Mouse (Mus musculus) kidney, adult 11 months (tissue): Measurements from ENCODE around the gene Smim24.

Source experiments
- DNase-seq: peaks from one replicate; pipeline ENCODE4 v3.0.0; 2022

The Smim24 gene

DNA sequence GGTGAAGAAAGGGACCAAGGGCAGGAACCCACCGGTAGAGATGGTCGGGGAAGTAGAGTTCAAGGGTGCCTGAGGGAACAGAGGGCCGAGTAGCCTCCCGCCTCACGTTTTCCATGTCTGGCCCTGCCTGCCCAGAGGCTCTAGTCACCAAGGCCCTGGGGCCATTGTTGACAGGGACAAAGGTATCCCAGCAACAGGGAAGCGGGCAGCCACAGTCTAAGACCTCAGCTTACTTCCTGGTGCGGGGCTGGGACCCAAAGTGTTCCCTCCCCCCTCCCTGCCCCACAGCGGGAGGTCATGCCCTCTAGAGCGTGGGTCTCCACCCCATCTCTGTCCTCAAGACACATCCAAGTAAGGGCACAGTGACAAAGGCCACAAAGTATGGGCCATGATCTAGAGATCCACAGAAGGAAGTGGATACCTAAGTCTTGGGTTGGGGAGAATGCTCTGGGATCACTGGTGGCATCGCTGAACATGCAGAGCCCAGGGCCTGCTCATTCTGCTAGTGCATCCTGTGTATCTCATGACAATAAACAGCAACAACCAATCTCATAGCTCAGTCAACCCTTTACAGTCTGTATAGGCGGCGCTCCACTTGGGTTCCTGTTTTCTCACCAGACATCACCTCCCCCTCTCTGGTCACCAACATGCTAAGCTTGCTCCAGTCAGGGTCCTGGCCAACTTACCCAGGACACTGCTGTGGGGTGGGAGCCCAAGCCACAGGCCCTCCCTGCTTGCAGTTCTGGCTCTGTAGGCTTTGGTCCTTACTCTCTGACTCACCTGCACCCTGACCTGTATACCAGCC, 27.0 kb upstream of the Smim24 start, which contains the start of gene 4930404N11Rik:
Gene 4930404N11Rik (minus strand): TSS at position 145 of the 805 bp plus-strand sequence.
- DNase-seq, result no peak

- no peak for DNase-seq
These were observed 26.2 kb upstream of the Smim24 start for GRCm38 (mm10) chr10:81366477-81367206.

- no peak for DNase-seq
These were observed 25.7 kb upstream of the Smim24 start for GRCm38 (mm10) chr10:81367207-81367495.

- no peak for DNase-seq
These were observed 17.5 kb upstream of the Smim24 start for GRCm38 (mm10) chr10:81375322-81375721.

DNA sequence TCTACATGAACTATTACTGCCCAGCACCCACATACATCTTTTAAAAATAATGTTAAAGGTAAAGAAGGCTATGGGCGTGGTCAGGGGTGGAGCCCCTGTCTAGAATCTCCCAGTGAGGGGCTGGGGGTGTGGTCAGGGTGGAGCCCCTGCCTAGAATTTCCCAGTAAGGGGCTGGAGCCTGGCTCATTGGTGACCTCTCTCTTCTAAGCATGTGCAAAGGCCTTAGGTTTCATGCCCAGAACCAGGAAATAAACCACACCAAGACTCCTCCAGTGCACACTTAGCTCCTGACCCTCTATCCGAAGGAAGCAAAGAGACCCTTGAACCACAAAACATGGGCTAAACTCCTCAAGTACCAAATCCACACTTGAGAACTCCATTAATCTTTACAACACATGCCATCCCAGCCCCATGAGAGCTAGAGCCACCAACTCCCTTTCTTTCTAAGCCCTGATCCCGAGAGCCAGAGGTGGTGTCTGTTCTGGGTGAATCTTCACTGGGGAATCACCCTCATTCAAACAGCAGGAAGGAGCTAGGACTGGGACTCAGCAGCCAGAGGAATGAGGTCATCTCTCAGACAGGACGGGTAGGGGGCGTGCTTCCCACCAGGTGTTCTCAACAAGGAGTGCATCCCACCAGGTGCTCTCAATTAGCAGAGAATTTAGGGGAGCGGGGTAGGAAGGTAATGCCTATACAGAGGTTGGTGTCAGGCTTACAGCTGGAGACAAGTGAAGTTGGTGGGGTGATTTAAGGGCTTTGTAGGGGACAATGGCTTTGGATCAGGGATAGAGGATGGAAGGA, 16.1 kb upstream of the Smim24 start:
- DNase-seq, result no peak

DNA sequence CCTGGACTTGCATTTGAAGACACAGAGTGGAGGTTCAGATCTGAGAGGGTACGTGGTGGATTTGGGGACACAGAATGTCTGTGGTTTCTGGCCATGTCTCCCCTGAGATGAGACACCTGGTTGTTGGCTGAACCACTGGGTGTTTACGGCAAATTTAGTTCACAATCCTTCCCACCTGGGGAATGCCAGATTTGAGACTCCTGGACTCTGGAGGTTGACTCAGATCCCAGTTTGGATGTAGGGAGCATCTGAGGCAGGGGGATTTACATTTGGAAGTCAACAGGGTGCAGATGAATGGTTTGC, 15.5 kb upstream of the Smim24 start:
- DNase-seq, result no peak

GRCm38 (mm10) chr10:81377793-81378552, 14.9 kb upstream of the Smim24 start, which contains the start of gene Fzr1:
Gene Fzr1 (minus strand): TSS chr10:81378516.
- DNase-seq, result no peak

DNA sequence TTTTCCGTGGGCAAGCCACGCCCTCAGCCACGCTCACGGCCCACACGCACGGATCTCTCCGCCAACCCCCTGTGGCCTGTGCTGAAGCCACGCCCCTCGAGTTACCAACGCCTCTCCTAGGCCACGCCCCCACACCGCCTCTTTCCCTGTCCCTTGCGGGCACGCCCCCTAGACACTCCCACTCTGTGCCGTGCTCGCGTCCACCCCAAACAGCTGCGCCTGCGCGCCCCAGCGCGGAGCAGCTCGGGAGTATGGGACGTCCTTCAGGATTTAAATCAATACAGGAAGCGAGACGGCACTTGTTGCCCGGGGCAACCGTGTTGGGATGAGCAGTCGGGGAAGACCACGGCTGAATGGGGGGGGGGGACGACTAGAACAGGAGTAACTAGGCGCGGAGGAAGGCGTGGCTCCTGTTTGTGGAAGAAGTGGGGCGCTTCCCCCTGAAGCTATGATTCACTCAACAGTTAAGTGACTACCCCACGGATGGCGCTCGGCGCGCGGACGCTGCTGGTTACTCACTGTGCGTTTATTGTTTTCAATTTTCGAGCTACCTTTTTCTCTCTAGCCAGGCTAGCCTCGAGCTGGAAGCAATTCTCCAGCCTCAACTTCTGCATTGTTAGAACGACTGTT, 14.2 kb upstream of the Smim24 start:
- DNase-seq, result peak; percentile 100

GRCm38 (mm10) chr10:81379183-81379553, 13.7 kb upstream of the Smim24 start:
- DNase-seq, result no peak

DNA sequence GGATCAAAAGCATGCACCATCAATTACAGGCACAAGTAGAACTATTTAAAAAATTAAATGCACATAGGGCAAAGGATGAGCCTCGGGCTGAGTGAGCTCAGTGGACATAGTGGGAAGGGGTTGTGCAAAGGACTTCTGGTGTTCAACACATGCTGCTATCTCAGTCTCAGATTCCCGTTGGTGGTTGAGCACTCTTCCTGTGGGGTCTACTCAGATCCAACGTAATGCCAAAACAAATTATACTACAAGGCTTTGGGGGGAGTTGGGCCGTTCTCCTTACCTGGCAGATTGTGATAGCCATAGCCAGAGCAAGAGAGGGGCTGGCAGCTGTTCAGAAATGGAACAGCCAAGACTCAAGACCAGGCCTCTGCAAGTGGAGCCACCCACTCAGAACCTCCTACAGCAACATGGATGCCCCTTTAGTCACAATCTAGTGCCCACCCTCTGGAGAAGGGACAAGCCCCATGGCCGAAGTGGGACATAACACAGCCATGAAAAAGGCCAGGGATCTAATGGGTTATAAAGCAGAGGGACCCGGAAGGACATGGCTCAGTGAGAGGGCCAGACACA, 13.0 kb upstream of the Smim24 start:
- no peak for DNase-seq

- DNase-seq, result no peak
These were observed 10.8 kb upstream of the Smim24 start for GRCm38 (mm10) chr10:81382039-81382438.

DNA sequence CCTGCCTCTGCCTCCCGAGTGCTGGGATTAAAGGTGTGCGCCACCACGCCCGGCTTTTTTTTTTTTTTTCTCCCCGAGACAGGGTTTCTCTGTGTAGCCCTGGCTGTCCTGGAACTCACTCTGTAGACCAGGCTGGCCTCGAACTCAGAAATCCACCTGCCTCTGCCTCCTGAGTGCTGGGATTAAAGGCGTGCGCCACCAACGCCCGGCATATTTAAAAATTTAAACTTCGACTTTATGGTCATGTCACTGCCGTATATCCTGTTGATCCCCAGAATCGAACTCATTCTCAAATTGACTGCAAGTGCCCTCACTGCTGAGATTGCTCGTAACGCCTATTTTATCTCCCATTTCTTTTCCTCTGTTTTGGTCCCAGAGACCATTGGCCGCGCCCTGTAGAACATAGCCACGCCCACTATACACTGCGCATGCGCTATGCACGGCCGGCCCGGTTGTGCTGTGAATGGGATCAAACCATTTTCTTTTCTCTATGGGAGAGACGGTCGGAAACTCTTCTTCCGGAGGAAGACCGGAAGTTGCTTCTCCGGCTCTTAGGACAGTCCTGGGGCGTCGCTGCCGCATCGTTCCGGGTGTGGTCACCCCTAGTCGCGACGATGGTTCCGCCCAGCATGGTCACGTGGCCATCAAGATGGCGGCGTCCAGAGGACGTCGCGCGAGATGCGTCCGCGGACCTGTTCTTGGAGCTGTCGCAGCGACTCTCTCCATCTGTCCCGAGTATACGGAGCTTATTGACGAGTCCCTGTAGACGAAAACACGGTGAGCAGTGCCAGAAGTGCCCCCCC, 8.8 kb upstream of the Smim24 start, which contains the start of the genes Dohh and Gm48551:
Gene Dohh (plus strand): TSS at position 627 of the 803 bp plus-strand sequence.
Gene Gm48551 (plus strand): TSS at position 665 of the 803 bp plus-strand sequence.
- peak; percentile 98 for DNase-seq

- DNase-seq, result no peak
These were observed 8.3 kb upstream of the Smim24 start for GRCm38 (mm10) chr10:81384605-81384982.

- DNase-seq, result no peak
These were observed 7.1 kb upstream of the Smim24 start for GRCm38 (mm10) chr10:81385603-81386306.

GRCm38 (mm10) chr10:81387716-81388115, 5.1 kb upstream of the Smim24 start:
- no peak for DNase-seq

- no peak for DNase-seq
These were observed 4.3 kb upstream of the Smim24 start, which contains the start of gene Gm48552 for GRCm38 (mm10) chr10:81388505-81389055. Gene Gm48552 (plus strand): TSS chr10:81389005.

DNA sequence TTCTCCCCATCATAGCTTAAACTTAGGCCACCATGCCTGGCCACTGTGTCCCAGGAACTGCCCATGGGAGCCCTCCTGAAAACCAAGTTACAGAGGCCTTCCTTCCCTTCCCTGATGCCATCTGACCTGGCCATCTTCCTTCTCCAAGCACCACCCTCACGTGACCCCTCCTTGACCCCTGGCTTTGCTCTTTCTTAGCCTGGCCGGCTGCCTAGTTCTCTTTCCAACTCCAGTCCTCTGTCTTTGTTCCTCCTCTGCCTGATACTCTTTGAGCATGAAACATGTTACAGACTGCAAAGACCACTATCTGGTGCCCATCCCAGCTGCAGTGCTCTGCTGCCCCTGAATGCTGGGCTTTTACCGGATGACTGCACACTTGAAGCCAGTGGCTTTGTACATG, 3.5 kb upstream of the Smim24 start:
- DNase-seq, result peak; percentile 66

DNA sequence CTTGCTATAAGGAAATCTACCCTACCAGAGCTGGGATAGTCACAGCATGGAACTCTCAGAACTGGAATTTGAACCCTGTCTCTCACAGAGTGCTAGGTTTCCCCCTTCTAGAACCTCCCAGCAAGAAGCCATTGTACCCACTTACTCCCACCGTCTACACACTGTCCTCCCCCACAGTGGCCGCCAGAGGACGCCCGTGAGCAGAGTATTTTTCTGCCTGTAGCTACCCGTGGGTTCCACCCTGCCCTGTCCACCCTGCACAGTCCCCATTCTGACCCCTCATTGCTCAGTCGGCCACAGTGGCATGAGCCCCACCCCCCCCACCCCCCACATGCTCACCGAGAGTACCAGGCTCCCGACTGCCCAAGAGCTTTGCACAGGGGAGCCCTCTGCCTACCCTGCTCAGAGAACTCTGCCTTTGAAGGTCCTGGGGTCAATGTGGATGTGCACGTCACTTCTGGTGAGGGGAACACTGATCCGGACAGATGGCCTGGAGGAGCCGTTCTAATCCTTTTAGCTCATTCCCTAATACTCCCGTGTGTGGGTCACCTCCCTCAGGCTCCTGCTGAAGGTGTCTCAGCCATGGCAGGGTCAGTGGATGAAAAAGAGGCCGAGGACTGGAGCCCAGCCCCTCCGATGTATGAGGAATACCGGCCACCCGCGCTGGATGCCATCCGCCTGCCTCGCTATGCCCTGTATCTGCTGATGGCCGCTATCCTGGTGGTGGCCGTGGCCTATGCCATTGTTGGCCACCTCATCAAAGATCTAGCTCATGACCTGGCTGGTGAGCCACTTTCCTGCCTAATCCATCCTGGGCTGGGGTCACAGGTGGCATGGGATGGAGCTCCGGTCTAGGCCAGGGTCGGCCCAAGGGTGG, 2.8 kb upstream of the Smim24 start:
- peak; percentile 51 for DNase-seq

DNA sequence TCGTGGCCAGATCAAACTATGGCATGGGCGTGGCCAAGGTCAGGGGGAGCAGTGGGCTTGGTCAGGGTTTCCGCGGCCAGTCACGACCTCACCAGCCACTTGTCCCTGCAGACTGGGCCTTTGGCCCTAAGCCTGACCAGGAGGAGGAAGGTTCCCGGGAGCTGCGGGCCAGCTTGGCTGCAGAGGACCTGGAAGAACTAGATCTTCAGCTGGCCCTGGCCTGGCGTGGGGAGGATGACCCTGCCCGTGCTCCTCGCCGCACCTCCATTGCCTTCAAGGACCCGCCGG, 2.2 kb upstream of the Smim24 start:
- DNase-seq, result no peak
